Mouse (Mus musculus) olfactory bulb, adult 2 months (tissue): Measurements from ENCODE around the gene Fibp. TPM values are rescaled to one million over a fixed set of nuclear protein-coding genes. Genes with fewer than 3 reads are reported as not detected.
A peak's percentile ranks its signal among the peaks of the same experiment; 100 is the strongest.

ENCODE experiments used
- H3K27ac ChIP-seq: fragments of 200-500 bp; 2 replicates; pipeline ENCODE4 v1.5.1; 2012; ENCODE audit warnings: low read depth, low read length; ENCODE audit not compliant: insufficient read depth
- H3K4me1 ChIP-seq: fragments of 200-500 bp; 2 replicates; pipeline ENCODE4 v1.6.1; 2012; ENCODE audit warnings: low read length; ENCODE audit not compliant: control insufficient read depth, insufficient read depth
- H3K4me3 ChIP-seq: fragments of 200-500 bp; 2 replicates; pipeline ENCODE4 v1.5.1; 2012; ENCODE audit warnings: mild to moderate bottlenecking, low read depth, low read length, moderate library complexity; ENCODE audit not compliant: insufficient read depth
- CTCF ChIP-seq: fragments of 200-500 bp; IDR thresholded peaks from 2 replicates; pipeline ENCODE4 v1.5.1; 2012; ENCODE audit warnings: low read depth, mild to moderate bottlenecking, low read length, moderate library complexity; ENCODE audit not compliant: insufficient read depth
- POLR2A ChIP-seq: fragments of 200-500 bp; IDR thresholded peaks from 2 replicates; pipeline ENCODE4 v1.6.1; 2012; ENCODE audit warnings: mild to moderate bottlenecking, low read depth, low read length, moderate library complexity; ENCODE audit not compliant: insufficient read depth
- WGBS: fragments of 180-500 bp; shearing (Covaris S2); methylation state at CpG from one replicate; pipeline ENCODE4 v1.1.7; 2018; 5-methylcytosine and 5-hydroxymethylcytosine counted together
- polyA plus RNA-seq: library from polyadenylated mRNA; stranded (reverse); fragments of >200 nt; gene quantifications from 2 replicates; pipeline ENCODE4 v1.2.4, GENCODE M21; 2012; ENCODE audit warnings: low replicate concordance; ENCODE audit not compliant: missing spikeins, insufficient read depth, insufficient read length

The Fibp gene
- polyA plus RNA-seq, 1 experiment, result not detected

GRCm38 (mm10) chr19:5457746-5458442 is 2.5 kb upstream of the Fibp start, which contains the start of gene Ccdc85b:
Gene Ccdc85b, minus strand, starts transcription at chr19:5457894.
- Histone ChIP-seq H3K4me1 (peaks cover 33% of the 10 kb centered on the region), H3K4me3 (peak within 1 kb of the TSS; percentile 91), H3K27ac (peak within 1 kb of the TSS; percentile 97)
- TF ChIP-seq POLR2A (no peak), CTCF (no peak)
- WGBS, result 10% methylated on average over 14 of the region's 14 CpGs

- H3K27ac ChIP-seq, result peak overlapping the region; percentile 59
- peaks cover 37% of the 10 kb centered on the region for H3K4me1 ChIP-seq
- whole genome bisulfite sequencing, result 29% methylated on average over 7 of the region's 7 CpGs
- TF ChIP-seq CTCF, result no peak
- TF ChIP-seq POLR2A, result no peak
- no peak overlapping the region for H3K4me3 ChIP-seq
These were observed 1.4 kb upstream of the Fibp start for GRCm38 (mm10) chr19:5459019-5459418.

GRCm38 (mm10) chr19:5459896-5460295 is 519 bp upstream of the Fibp start:
- TF ChIP-seq CTCF (no peak), POLR2A (no peak)
- 21% methylated on average over 3 of the region's 3 CpGs for whole genome bisulfite sequencing
- Histone ChIP-seq H3K4me3 (no peak overlapping the region), H3K27ac (no peak overlapping the region), H3K4me1 (peaks cover 35% of the 10 kb centered on the region)

- Histone ChIP-seq H3K4me1 (peaks cover 31% of the 10 kb centered on the region), H3K27ac (no peak overlapping the region), H3K4me3 (no peak overlapping the region)
- WGBS, result 88% methylated on average over 6 of the region's 6 CpGs
- TF ChIP-seq CTCF, result no peak
- TF ChIP-seq POLR2A, result no peak
These were observed 996 bp downstream of the Fibp start for GRCm38 (mm10) chr19:5461411-5461810.

GRCm38 (mm10) chr19:5463212-5463611 is 2.8 kb downstream of the Fibp start:
- Histone ChIP-seq H3K27ac (no peak overlapping the region), H3K4me3 (no peak overlapping the region), H3K4me1 (peaks cover 25% of the 10 kb centered on the region)
- WGBS, result 89% methylated on average over 9 of the region's 9 CpGs
- TF ChIP-seq CTCF (no peak), POLR2A (no peak)

GRCm38 (mm10) chr19:5463791-5464562 is 3.6 kb downstream of the Fibp start:
- TF ChIP-seq CTCF (peak; percentile 91), POLR2A (no peak)
- 9% methylated on average over 15 of the region's 15 CpGs for WGBS
- Histone ChIP-seq H3K4me3 (peak overlapping the region; percentile 47), H3K4me1 (peaks cover 25% of the 10 kb centered on the region), H3K27ac (peak overlapping the region; percentile 70)

GRCm38 (mm10) chr19:5465037-5465436 is 4.6 kb downstream of the Fibp start:
- H3K4me1 ChIP-seq, result peaks cover 23% of the 10 kb centered on the region
- no peak overlapping the region for H3K27ac ChIP-seq
- TF ChIP-seq CTCF, result no peak
- TF ChIP-seq POLR2A, result no peak
- no peak overlapping the region; the same call in 1 of the 2 replicates for H3K4me3 ChIP-seq
- 92% methylated on average over 8 of the region's 8 CpGs for WGBS

- WGBS, result 89% methylated on average over 6 of the region's 6 CpGs
- Histone ChIP-seq H3K27ac (no peak overlapping the region), H3K4me3 (no peak overlapping the region), H3K4me1 (peaks cover 25% of the 10 kb centered on the region)
- TF ChIP-seq POLR2A (no peak), CTCF (no peak)
These were observed 6.6 kb downstream of the Fibp start for GRCm38 (mm10) chr19:5466916-5467500.

GRCm38 (mm10) chr19:5468374-5468773 is 8.0 kb downstream of the Fibp start, which contains the start of gene Ctsw:
Gene Ctsw, minus strand, starts transcription at chr19:5468507.
- no peak within 1 kb of the TSS for H3K27ac ChIP-seq
- WGBS, result 52% methylated on average over 5 of the region's 5 CpGs

More at GRCm38 (mm10) chr19:5468374-5468773, 8.0 kb downstream of the Fibp start, which contains the start of gene Ctsw:
- Histone ChIP-seq H3K4me3 (no peak within 1 kb of the TSS), H3K4me1 (peaks cover 25% of the 10 kb centered on the region)
- TF ChIP-seq POLR2A, result no peak
- TF ChIP-seq CTCF, result no peak
